Mouse (Mus musculus) midbrain, embryonic 16.5 days (tissue): ENCODE data around the gene Ramp3. TPM values are rescaled to one million over a fixed set of nuclear protein-coding genes. Genes with fewer than 3 reads are reported as not detected.

Experiments
- ATAC-seq: fragments of 200-750 bp; cut with Nextera tagmentation; 2 replicates; pipeline ENCODE4 v1.8.0; 2017; ENCODE audit warnings: moderate TSS enrichment
- H3K27ac ChIP-seq: fragments of 300-500 bp; sonication (generic); 2 replicates; pipeline ENCODE4 v1.5.1; 2014; ENCODE audit warnings: mild to moderate bottlenecking, low read length, mixed read lengths
- H3K27me3 ChIP-seq: fragments of 300-500 bp; sonication (generic); 2 replicates; pipeline ENCODE4 v1.6.1; 2014; ENCODE audit warnings: low read depth, low read length, mixed read lengths; ENCODE audit not compliant: control insufficient read depth, insufficient read depth
- H3K36me3 ChIP-seq: fragments of 300-500 bp; sonication (generic); 2 replicates; pipeline ENCODE4 v1.6.1; 2014; ENCODE audit warnings: mild to moderate bottlenecking, low read length, moderate library complexity, mixed read lengths; ENCODE audit not compliant: control insufficient read depth, insufficient read depth
- H3K4me1 ChIP-seq: fragments of 300-500 bp; sonication (generic); 2 replicates; pipeline ENCODE4 v1.6.1; 2014; ENCODE audit warnings: mild to moderate bottlenecking, low read length, mixed read lengths; ENCODE audit not compliant: control insufficient read depth, insufficient read depth
- H3K4me2 ChIP-seq: fragments of 300-500 bp; sonication (generic); 2 replicates; pipeline ENCODE4 v1.6.1; 2014; ENCODE audit warnings: mild to moderate bottlenecking, low read length, mixed read lengths
- H3K4me3 ChIP-seq: fragments of 300-500 bp; sonication (generic); 2 replicates; pipeline ENCODE4 v1.5.1; 2014; ENCODE audit warnings: low read depth, mild to moderate bottlenecking, low read length, moderate library complexity, mixed read lengths
- H3K9ac ChIP-seq: fragments of 300-500 bp; sonication (generic); 2 replicates; pipeline ENCODE4 v1.6.1; 2014; ENCODE audit warnings: low read depth, low read length, mixed read lengths
- H3K9me3 ChIP-seq: fragments of 300-500 bp; sonication (generic); replicated peaks from 2 replicates; pipeline ENCODE4 v1.6.1; 2014; ENCODE audit warnings: mild to moderate bottlenecking, low read length, mixed read lengths; ENCODE audit not compliant: control insufficient read depth, poor library complexity, severe bottlenecking
- WGBS: fragments of 180-500 bp; shearing (Covaris S2); extraction: QIAGEN DNeasy Blood & Tissue Kit; methylation state at CpG from one replicate; pipeline ENCODE4 v1.1.7; 2014; 5-methylcytosine and 5-hydroxymethylcytosine counted together
- polyA plus RNA-seq: library from polyadenylated mRNA; unstranded; fragments of >200 nt; fragmentation: Nextera tagmentation; extraction: Ambion mirVana; gene quantifications from 2 replicates; pipeline ENCODE4 v1.2.1, GENCODE M21; 2015

Ramp3 gene
- polyA plus RNA-seq, 1 experiment from 2014 or later = 12.3 TPM

DNA sequence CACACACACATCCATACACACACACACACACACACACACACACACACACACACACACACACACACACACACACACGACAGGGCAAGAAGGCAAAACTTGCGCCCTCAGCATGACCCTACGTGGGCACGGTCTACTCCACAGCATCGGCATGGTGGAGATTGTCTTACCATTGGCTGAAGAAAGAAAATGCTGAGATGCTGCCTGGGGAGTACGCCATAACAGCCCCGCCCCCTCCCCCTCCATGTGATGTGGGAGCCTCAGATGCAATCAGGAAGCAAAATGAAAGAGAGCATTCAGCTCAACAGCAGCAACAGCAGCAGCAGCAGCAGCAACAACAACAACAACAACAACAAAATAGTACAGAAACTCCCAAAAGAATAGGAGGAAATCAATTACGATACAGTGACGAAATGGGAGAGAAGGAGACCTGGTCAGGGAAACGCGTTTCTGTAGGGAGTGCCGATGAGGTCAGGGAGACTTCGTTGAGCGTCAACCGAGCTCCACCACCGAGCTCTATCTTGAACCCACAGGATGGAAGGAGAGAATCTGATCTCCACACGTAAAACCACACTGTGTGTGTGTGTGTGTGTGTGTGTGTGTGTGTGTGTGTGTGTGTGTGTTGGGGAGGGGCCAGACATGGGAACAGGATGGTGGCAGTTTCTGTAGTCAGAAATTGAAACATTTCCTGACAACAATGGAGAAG, 21.5 kb downstream of the Ramp3 start:
- no peaks in the 10 kb centered on the region for H3K4me1 ChIP-seq
- H3K27me3 ChIP-seq = no peaks in the 10 kb centered on the region
- WGBS = 80% methylated on average over 17 of the region's 17 CpGs
- H3K9me3 ChIP-seq = no peaks in the 10 kb centered on the region
- H3K4me2 ChIP-seq = no peak overlapping the region
- H3K36me3 ChIP-seq = no peaks in the 10 kb centered on the region
- ATAC-seq = no peak
- H3K4me3 ChIP-seq = no peak overlapping the region
- H3K9ac ChIP-seq = no peak overlapping the region
- no peak overlapping the region for H3K27ac ChIP-seq

GRCm38 (mm10) chr11:6680397-6680818, 22.1 kb downstream of the Ramp3 start:
- Histone ChIP-seq H3K4me2 (no peak overlapping the region), H3K4me3 (no peak overlapping the region), H3K9me3 (no peaks in the 10 kb centered on the region), H3K27me3 (no peaks in the 10 kb centered on the region), H3K27ac (no peak overlapping the region), H3K4me1 (no peaks in the 10 kb centered on the region), H3K9ac (no peak overlapping the region), H3K36me3 (no peaks in the 10 kb centered on the region)
- ATAC-seq = no peak
- WGBS = 46% methylated on average over 10 of the region's 10 CpGs

DNA sequence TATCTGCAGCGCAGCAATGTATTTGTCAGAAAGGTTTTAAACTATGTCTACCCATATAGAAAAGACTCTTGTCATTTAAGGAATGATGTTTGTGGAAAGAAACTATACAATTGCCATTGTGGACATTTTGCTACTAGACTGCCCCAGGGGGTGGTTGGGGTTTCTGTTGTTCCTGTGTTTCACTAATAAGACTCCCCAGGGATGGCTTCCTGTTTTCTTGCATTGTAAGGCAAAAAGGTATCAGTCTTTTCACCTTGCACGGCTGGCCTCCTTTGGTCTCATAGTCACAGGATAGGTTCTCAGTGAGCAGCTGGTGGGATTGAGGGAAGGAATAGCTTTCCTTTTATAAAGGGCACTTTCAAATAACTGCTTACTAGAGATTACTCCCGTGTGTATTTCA, 26.4 kb downstream of the Ramp3 start:
- H3K9me3 ChIP-seq = no peaks in the 10 kb centered on the region
- no peak for ATAC-seq
- no peaks in the 10 kb centered on the region for H3K4me1 ChIP-seq
- H3K4me3 ChIP-seq = no peak overlapping the region
- H3K27ac ChIP-seq = no peak overlapping the region
- no peaks in the 10 kb centered on the region for H3K36me3 ChIP-seq
- no peak overlapping the region for H3K4me2 ChIP-seq
- WGBS = 46% methylated on average over 3 of the region's 3 CpGs
- no peak overlapping the region for H3K9ac ChIP-seq
- no peaks in the 10 kb centered on the region for H3K27me3 ChIP-seq

DNA sequence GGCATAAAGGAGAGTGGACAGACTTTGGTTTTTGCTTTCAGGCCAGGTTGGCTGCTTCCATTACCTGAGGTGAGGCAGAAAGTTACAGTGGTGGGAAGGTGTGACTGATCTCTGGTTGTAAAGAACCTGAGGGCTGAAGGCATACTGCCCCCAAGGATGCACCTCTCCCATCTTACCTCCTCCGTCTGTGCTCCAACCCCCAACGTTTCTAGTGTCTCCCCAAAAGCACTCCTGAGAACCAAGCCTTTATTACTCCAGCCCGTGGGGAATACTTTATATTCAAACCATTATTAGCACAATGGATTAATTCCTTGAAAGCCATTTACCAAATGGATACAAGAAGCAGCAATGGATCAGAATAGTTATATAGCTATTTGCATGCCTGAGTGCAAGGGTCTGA, 30.6 kb downstream of the Ramp3 start:
- no peak for ATAC-seq
- Histone ChIP-seq H3K4me1 (no peaks in the 10 kb centered on the region), H3K9ac (no peak overlapping the region), H3K4me2 (no peak overlapping the region), H3K4me3 (no peak overlapping the region), H3K36me3 (no peaks in the 10 kb centered on the region), H3K27ac (no peak overlapping the region), H3K9me3 (no peaks in the 10 kb centered on the region), H3K27me3 (no peaks in the 10 kb centered on the region)
- 56% methylated on average over 3 of the region's 3 CpGs for WGBS

GRCm38 (mm10) chr11:6692341-6692740, 34.0 kb downstream of the Ramp3 start:
- no peaks in the 10 kb centered on the region for H3K36me3 ChIP-seq
- WGBS = 68% methylated on average over 6 of the region's 6 CpGs
- H3K9ac ChIP-seq = no peak overlapping the region
- H3K27me3 ChIP-seq = no peaks in the 10 kb centered on the region
- no peak overlapping the region for H3K27ac ChIP-seq
- H3K4me2 ChIP-seq = no peak overlapping the region
- no peak for ATAC-seq
- H3K9me3 ChIP-seq = no peaks in the 10 kb centered on the region
- H3K4me1 ChIP-seq = no peaks in the 10 kb centered on the region
- H3K4me3 ChIP-seq = no peak overlapping the region

DNA sequence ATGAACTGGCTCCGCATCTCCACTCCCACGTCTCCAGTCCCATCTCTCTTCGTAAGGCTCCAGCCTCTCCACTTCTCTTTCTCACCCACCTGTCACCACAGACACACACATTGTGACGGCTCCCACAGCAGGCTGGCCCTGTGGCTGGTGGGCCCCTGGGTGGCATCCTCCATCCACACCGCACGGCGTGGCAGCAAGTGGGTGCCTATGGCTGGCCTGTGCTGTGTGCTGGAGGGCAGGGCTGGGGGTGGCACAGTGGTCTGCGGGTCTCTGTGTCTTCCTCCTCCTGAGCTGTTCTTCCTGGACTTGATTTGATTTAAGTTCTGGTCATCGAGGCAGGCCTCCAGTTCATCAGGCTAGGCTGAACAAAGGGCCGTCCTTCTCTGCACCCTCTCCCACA, 35.8 kb downstream of the Ramp3 start:
- no peak overlapping the region for H3K4me2 ChIP-seq
- H3K27me3 ChIP-seq = no peaks in the 10 kb centered on the region
- H3K27ac ChIP-seq = no peak overlapping the region
- no peaks in the 10 kb centered on the region for H3K9me3 ChIP-seq
- no peak overlapping the region for H3K9ac ChIP-seq
- no peak overlapping the region for H3K4me3 ChIP-seq
- no peaks in the 10 kb centered on the region for H3K4me1 ChIP-seq
- H3K36me3 ChIP-seq = no peaks in the 10 kb centered on the region
- 93% methylated on average over 10 of the region's 10 CpGs for WGBS
- no peak for ATAC-seq

DNA sequence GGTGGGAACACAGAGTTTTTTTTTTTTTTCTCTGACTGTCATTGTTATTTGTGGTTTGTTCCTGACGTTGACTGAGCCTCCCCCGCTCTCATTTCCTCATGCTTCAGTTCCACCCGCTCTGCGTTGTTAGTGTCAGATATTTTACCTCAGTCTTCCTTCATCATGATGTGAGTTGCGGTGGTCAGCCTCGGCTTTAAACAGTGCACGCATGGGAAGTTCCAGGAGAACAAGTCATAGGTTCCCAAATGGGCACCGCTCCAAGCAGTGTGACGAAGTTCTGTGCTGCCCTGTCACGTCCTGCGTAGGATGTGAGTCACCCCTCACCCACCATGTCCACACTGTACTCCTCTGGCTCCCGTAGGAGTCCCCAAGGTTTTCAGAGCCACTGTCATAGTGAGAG, 36.9 kb downstream of the Ramp3 start:
- no peaks in the 10 kb centered on the region for H3K9me3 ChIP-seq
- no peaks in the 10 kb centered on the region for H3K27me3 ChIP-seq
- H3K36me3 ChIP-seq = no peaks in the 10 kb centered on the region
- H3K4me3 ChIP-seq = no peak overlapping the region
- no peaks in the 10 kb centered on the region for H3K4me1 ChIP-seq
- H3K27ac ChIP-seq = no peak overlapping the region
- no peak overlapping the region for H3K9ac ChIP-seq
- WGBS = 81% methylated on average over 12 of the region's 12 CpGs
- ATAC-seq = no peak
- H3K4me2 ChIP-seq = no peak overlapping the region

DNA sequence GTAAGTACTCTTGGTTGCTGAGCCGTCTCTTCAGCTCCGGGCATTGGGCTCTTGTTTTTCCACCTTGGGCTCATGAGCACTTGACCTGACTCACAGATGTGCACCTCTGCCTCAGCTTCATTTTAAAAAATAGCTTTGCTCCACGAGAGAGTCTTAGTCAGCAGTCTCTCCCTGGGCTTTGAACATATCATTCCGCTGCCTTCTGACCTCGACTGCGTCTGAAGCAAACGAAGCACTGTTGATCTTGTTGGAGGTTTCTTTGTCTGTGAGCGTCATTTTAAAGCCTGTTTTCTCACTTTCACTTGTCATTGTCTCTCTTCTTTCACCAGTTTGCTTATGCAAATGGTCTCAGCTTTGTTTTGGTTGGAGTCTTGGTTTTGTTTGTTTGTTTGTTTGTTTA, 38.2 kb downstream of the Ramp3 start:
- H3K27me3 ChIP-seq = no peaks in the 10 kb centered on the region
- no peaks in the 10 kb centered on the region for H3K4me1 ChIP-seq
- H3K4me2 ChIP-seq = no peak overlapping the region
- H3K4me3 ChIP-seq = no peak overlapping the region
- no peaks in the 10 kb centered on the region for H3K9me3 ChIP-seq
- no peaks in the 10 kb centered on the region for H3K36me3 ChIP-seq
- 72% methylated on average over 8 of the region's 8 CpGs for WGBS
- no peak for ATAC-seq
- no peak overlapping the region for H3K9ac ChIP-seq
- H3K27ac ChIP-seq = no peak overlapping the region

DNA sequence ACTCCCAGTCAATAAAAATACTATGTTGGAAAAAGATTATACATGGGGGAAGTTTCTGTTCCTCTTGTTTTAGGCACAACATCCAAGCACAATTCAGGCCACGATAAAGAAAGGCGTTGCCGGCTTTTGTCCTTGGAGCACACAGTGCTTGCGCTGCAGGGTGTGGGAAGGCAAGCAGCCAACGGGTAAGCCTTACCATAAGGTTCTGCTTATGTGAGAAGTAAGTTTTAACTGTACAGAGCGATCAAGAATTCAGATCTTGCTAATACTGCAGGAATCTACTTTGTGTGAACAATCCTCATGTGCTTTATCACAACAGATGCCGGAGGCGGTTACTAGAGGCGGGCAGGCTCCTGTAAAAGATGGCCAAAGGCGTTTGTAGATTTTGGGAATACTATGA, 39.4 kb downstream of the Ramp3 start:
- H3K36me3 ChIP-seq = no peaks in the 10 kb centered on the region
- no peaks in the 10 kb centered on the region for H3K27me3 ChIP-seq
- no peak overlapping the region for H3K9ac ChIP-seq
- 91% methylated on average over 10 of the region's 10 CpGs for WGBS
- ATAC-seq = no peak
- no peak overlapping the region for H3K4me2 ChIP-seq
- no peak overlapping the region for H3K4me3 ChIP-seq
- H3K9me3 ChIP-seq = no peaks in the 10 kb centered on the region
- H3K27ac ChIP-seq = no peak overlapping the region
- H3K4me1 ChIP-seq = no peaks in the 10 kb centered on the region
